Mouse (Mus musculus) megakaryocyte, adult 5-6 weeks (primary cell): ENCODE measurements at regions not wholly inside any gene's neighbourhood (a gene's known extent, or its start where the extent isn't known, plus 50 kb on each side); places are given as distances from the start of the nearest gene placed in this dataset.

Source experiments
- ATAC-seq: 2 replicates; pipeline ENCODE4 v1.8.0; 2016; ENCODE audit warnings: mild to moderate bottlenecking, inconsistent platforms; ENCODE audit not compliant: poor library complexity, severe bottlenecking

- no peak for ATAC-seq
These were observed 87.1 kb downstream of the Ankrd50 start for GRCm38 (mm10) chr3:38397615-38397956.

GRCm38 (mm10) chr3:38396760-38397614 is 87.7 kb downstream of the Ankrd50 start:
- ATAC-seq: no peak

GRCm38 (mm10) chr3:38394308-38394707 is 90.3 kb downstream of the Ankrd50 start:
- peak; percentile 33 for ATAC-seq

GRCm38 (mm10) chr3:38389647-38390046 is 95.0 kb downstream of the Ankrd50 start:
- no peak for ATAC-seq

GRCm38 (mm10) chr3:38388961-38389360 is 95.7 kb downstream of the Ankrd50 start:
- no peak for ATAC-seq

- ATAC-seq: no peak
These were observed 101.9 kb downstream of the Ankrd50 start for GRCm38 (mm10) chr3:38382743-38383142.

GRCm38 (mm10) chr3:38381623-38382022 is 103.0 kb downstream of the Ankrd50 start:
- ATAC-seq: no peak

- no peak for ATAC-seq
These were observed 111.0 kb downstream of the Ankrd50 start for GRCm38 (mm10) chr3:38373690-38374089.

GRCm38 (mm10) chr3:38371702-38372101 is 112.9 kb downstream of the Ankrd50 start:
- ATAC-seq: no peak

- ATAC-seq: no peak
These were observed 120.8 kb downstream of the Ankrd50 start for GRCm38 (mm10) chr3:38363888-38364287.

GRCm38 (mm10) chr3:38361411-38361810 is 123.2 kb downstream of the Ankrd50 start:
- ATAC-seq: no peak

- no peak for ATAC-seq
These were observed 123.7 kb downstream of the Ankrd50 start for GRCm38 (mm10) chr3:38360974-38361373.

GRCm38 (mm10) chr3:38360421-38360921 is 124.2 kb downstream of the Ankrd50 start:
- no peak for ATAC-seq

- no peak for ATAC-seq
These were observed 126.6 kb downstream of the Ankrd50 start for GRCm38 (mm10) chr3:38357905-38358491.

GRCm38 (mm10) chr3:38344283-38344682 is 140.4 kb downstream of the Ankrd50 start:
- ATAC-seq: no peak

- ATAC-seq: no peak
These were observed 143.0 kb downstream of the Ankrd50 start for GRCm38 (mm10) chr3:38341666-38342065.

- no peak for ATAC-seq
These were observed 151.2 kb downstream of the Ankrd50 start for GRCm38 (mm10) chr3:38333321-38333910.

- ATAC-seq: no peak
These were observed 153.5 kb downstream of the Ankrd50 start for GRCm38 (mm10) chr3:38331169-38331568.

- ATAC-seq: no peak
These were observed 157.4 kb downstream of the Ankrd50 start for GRCm38 (mm10) chr3:38327286-38327685.

- ATAC-seq: no peak
These were observed 158.4 kb downstream of the Ankrd50 start for GRCm38 (mm10) chr3:38326211-38326610.

GRCm38 (mm10) chr3:38324663-38325062 is 160.0 kb downstream of the Ankrd50 start:
- ATAC-seq: no peak

GRCm38 (mm10) chr3:38322426-38322825 is 162.2 kb downstream of the Ankrd50 start:
- no peak for ATAC-seq
